Mouse (Mus musculus) heart, adult 2 months (tissue): ENCODE data around the gene Rhno1.

Source experiments
- CTCF ChIP-seq: fragments of 200-600 bp; IDR thresholded peaks from 2 replicates; pipeline ENCODE4 v1.8.1; 2022; ENCODE audit warnings: antibody characterized with exemption, mild to moderate bottlenecking, moderate library complexity
- EP300 ChIP-seq: fragments of 200-500 bp; IDR thresholded peaks from 2 replicates; pipeline ENCODE4 v1.6.1; 2011; ENCODE audit warnings: low read depth, low read length, control low read depth; ENCODE audit not compliant: insufficient read depth
- POLR2A ChIP-seq: fragments of 200-500 bp; IDR thresholded peaks from 2 replicates; pipeline ENCODE4 v1.6.1; 2011; ENCODE audit warnings: mild to moderate bottlenecking, low read depth, low read length, control low read depth; ENCODE audit not compliant: insufficient read depth

DNA sequence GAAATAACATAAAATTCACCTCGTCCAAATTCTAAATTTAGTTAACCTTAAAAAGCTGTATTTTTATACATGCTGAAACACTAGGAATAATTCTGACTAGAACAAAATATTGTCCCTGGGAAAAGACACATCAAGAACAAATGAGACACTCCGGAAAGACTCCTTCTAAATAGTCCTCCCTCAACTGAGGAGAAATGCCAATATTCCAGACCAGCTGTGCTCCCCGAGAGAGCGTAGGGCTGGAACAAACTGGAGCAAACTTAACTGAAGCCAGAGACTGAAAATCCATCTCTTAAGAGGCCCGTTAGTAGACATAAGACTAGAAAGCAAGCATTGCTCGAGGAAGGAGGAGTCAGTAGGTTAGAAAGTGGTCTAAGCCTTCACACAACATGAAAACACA, 15.9 kb downstream of the Rhno1 start:
- no peak for TF ChIP-seq POLR2A
- no peak for TF ChIP-seq CTCF
- TF ChIP-seq EP300, result no peak
